Mouse (Mus musculus): ENCODE results near the gene Ctsg.

DNA sequence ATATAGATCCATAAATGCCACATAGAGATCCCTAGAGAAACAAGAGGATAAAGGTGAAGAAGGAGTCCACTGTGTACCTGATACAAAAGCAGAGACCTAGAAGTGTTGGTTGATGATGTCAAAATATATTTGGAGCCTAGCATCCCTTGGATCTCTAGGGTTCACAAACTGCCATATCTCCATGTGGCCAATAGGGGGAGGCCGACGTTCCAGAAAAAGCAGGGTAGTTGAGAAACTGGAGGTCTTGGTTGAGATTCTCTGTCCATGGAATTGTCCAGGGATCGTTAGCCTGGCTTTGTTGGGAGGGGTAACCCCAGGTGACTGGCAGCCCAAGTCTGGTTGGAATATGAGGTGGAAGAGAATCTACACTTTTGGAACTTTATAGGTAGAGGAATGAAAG, 26.0 kb upstream of the Ctsg start:
- TF ChIP-seq CTCF (conservative IDR thresholded peaks at IDR 0.05; ENCODE audit: low read length) (peak; percentile 70), POU5F1 (IDR thresholded peaks at IDR 0.05; ENCODE audit: borderline replicate concordance, low read length) (no peak)

All from E14TG2a.4 (cell line).